Comparison of ENCODE assay signal across 8 mouse cellular contexts in the genomic region with DNA sequence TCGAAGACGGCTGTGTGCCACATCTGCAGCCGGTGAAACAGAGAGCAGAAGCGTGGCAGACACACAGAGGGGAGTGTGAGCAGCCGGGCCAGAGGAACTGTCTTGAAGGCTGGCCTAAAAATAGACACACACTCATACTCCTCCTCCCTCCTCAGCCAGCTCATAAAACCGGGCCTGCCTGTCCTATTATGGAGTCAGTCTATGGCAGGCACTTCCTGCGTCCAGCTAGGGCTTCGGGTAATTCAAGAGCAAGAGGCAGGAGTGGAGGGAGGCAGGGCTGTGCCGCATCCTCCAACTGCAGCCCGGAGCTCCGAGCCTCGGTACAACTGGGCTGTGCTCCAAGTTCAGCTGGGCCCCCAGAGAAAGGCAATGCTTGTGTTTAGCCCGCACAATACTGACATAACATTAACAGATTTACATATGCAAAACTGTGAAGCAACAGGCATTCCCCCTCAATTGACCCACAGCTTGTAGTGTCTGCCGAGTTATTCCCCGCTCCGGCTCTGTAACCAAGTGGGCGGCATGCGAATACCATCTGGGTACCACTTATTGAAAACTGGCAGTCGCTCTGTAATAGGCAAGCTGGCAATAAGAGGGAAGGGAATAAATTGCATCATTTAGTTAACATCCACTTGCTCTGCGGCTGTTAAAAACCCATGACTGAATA. TPM values are rescaled to one million over a fixed set of nuclear protein-coding genes. Genes with fewer than 3 reads are reported as not detected.
A peak's percentile ranks its signal among the peaks of the same experiment; 100 is the strongest.
DNase-seq lines count a peak whose midpoint lies in the region; ATAC-seq and TF ChIP-seq lines count a peak whose summit lies in the region.

No protein-coding gene starts in this region.

- peak overlapping the region; percentile 49 for H3K9ac ChIP-seq in forebrain, embryonic 14.5 days (ENCODE audit: low read length)
- H3K9ac ChIP-seq in liver, embryonic 13.5 days, result no peak overlapping the region; the same call in 1 of the 2 replicates

- no peaks in the 10 kb centered on the region for H3K79me3 ChIP-seq in C2C12 (ENCODE audit: low read depth)

- no peak overlapping the region for H3K4me3 ChIP-seq in C2C12 (ENCODE audit: insufficient read depth, poor library complexity, severe bottlenecking)
- H3K4me3 ChIP-seq in brown adipose tissue, adult 24 weeks (ENCODE audit: insufficient read depth, low read depth, low read length), result peak overlapping the region; percentile 36
- H3K4me3 ChIP-seq in forebrain, embryonic 14.5 days (ENCODE audit: low read depth, low read length), result peak overlapping the region; percentile 6; the same call in 1 of the 2 replicates
- no peak overlapping the region for H3K4me3 ChIP-seq in liver, embryonic 13.5 days (replicated peaks)

- peak; percentile 97 for DNase-seq in forebrain, embryonic 14.5 days (ENCODE audit: low spot score)
- peak; percentile 85 to 89 for DNase-seq in heart, postnatal 10 days
- DNase-seq in kidney, postnatal 36 days, result peak; percentile 57 to 73
- DNase-seq in liver, embryonic 13.5 days, result peak; percentile 4
- peak; percentile 37 to 44 for DNase-seq in natural killer cell, adult 2 months (ENCODE audit: low spot score in 2 of 2)
- peak; percentile 87 for DNase-seq in telencephalon, adult 2 months (ENCODE audit: low read depth, low spot score)

- H3K9me3 ChIP-seq in forebrain, embryonic 14.5 days (replicated peaks; ENCODE audit: control insufficient read depth, low read length), result no peaks in the 10 kb centered on the region; the same call in 1 of the 2 replicates
- no peaks in the 10 kb centered on the region for H3K9me3 ChIP-seq in liver, embryonic 13.5 days (replicated peaks)

- peaks cover 16% of the 10 kb centered on the region for H3K4me1 ChIP-seq in brown adipose tissue, adult 24 weeks (ENCODE audit: control insufficient read depth, insufficient read depth, insufficient read length, low read length)
- peaks cover 21% of the 10 kb centered on the region for H3K4me1 ChIP-seq in forebrain, embryonic 14.5 days (ENCODE audit: control insufficient read depth, insufficient read depth, low read length)
- peaks cover 34% of the 10 kb centered on the region for H3K4me1 ChIP-seq in liver, embryonic 13.5 days (replicated peaks)

- H3K36me3 ChIP-seq in C2C12 (ENCODE audit: control insufficient read depth, insufficient read depth), result no peaks in the 10 kb centered on the region
- H3K36me3 ChIP-seq in forebrain, embryonic 14.5 days (ENCODE audit: control insufficient read depth, insufficient read depth, low read length), result no peaks in the 10 kb centered on the region
- no peaks in the 10 kb centered on the region for H3K36me3 ChIP-seq in liver, embryonic 13.5 days

- peak overlapping the region; percentile 43 for H3K27ac ChIP-seq in brown adipose tissue, adult 24 weeks (replicated peaks; ENCODE audit: low read depth, low read length)
- peak overlapping the region; percentile 87 for H3K27ac ChIP-seq in forebrain, embryonic 14.5 days (ENCODE audit: low read depth, low read length)
- peak overlapping the region; percentile 58 for H3K27ac ChIP-seq in liver, embryonic 13.5 days

- no peaks in the 10 kb centered on the region for H3K79me2 ChIP-seq in C2C12 (ENCODE audit: control insufficient read depth, insufficient read depth)

- no peak for TF ChIP-seq CTCF in C2C12 (IDR thresholded peaks at IDR 0.05; ENCODE audit: control insufficient read depth, insufficient read depth, insufficient read length)

- intact Hi-C loops in heart, postnatal 10 days (cut with DNase I), result loop anchor here (2.0 kb wide), 1 partner anchor 35 kb away; no protein-coding TSS in a partner anchor

- WGBS in forebrain, embryonic 14.5 days, result 3% methylated on average over 20 of the region's 20 CpGs
- 35% methylated on average over 20 of the region's 20 CpGs for WGBS in liver, embryonic 13.5 days (ENCODE audit: insufficient replicate concordance)

- peak; percentile 94 for ATAC-seq in forebrain, embryonic 14.5 days
- peak; percentile 65 for ATAC-seq in liver, embryonic 13.5 days (ENCODE audit: low read depth)

- H3K4me2 ChIP-seq in forebrain, embryonic 14.5 days (ENCODE audit: low read length), result peak overlapping the region; percentile 48
- peak overlapping the region; percentile 23; the same call in 1 of the 2 replicates for H3K4me2 ChIP-seq in liver, embryonic 13.5 days

- no peaks in the 10 kb centered on the region for H3K27me3 ChIP-seq in C2C12 (ENCODE audit: control insufficient read depth, insufficient read depth, insufficient read length)
- no peaks in the 10 kb centered on the region for H3K27me3 ChIP-seq in forebrain, embryonic 14.5 days (replicated peaks; ENCODE audit: control insufficient read depth, insufficient read depth, low read length)
- H3K27me3 ChIP-seq in liver, embryonic 13.5 days, result no peaks in the 10 kb centered on the region

- H3ac ChIP-seq in C2C12 (ENCODE audit: control insufficient read depth, insufficient read length, low read depth), result peak overlapping the region; percentile 25

TF ChIP-seq in C2C12, 6 proteins besides CTCF, POLR2A, EP300 and RAD21:
- TF ChIP-seq MAX (IDR thresholded peaks at IDR 0.05) (peak; percentile 55), MYOG (IDR thresholded peaks at IDR 0.05; ENCODE audit: control insufficient read depth, extremely low read depth, insufficient read length) (no peak)

RNA-seq across cellular contexts. Expression of a gene that starts 37.2 kb away (rescaled TPM):
- 25.9 TPM for polyA plus RNA-seq in C2C12 (2012; fragmentation: generic; extraction: Trizol)
- polyA plus RNA-seq in brown adipose tissue, adult 24 weeks (2012; ENCODE audit: insufficient read depth, insufficient read length, missing spikeins), result 8.8 and 10.1 TPM in 2 replicates
- polyA plus RNA-seq in forebrain, embryonic 14.5 days (2014; fragmentation: Nextera tagmentation; extraction: Ambion mirVana), result 63.3 and 89.2 TPM in 2 replicates
- 10 to 100 TPM; 52.4 to 60.6 TPM for total RNA-seq in heart, postnatal 10 days (2021)
- polyA plus RNA-seq in liver, embryonic 13.5 days (2015; fragmentation: Nextera tagmentation; extraction: Ambion mirVana), result 14.2 and 16.7 TPM in 2 replicates

Comparison
In these comparisons a context has a peak if more than half of its experiments do, and no peak if none do; other contexts are left out.
1. H3K4me3 ChIP-seq: peak in brown adipose tissue, adult 24 weeks (single experiment) and forebrain, embryonic 14.5 days (single experiment); none in C2C12 (single experiment) and liver, embryonic 13.5 days (single experiment).
2. DNase-seq: peak in every context shown above with its lines; median percentile 97 in forebrain, embryonic 14.5 days; 87 in heart, postnatal 10 days; 87 in telencephalon, adult 2 months; 65 in kidney, postnatal 36 days; 40 in natural killer cell, adult 2 months; 4 in liver, embryonic 13.5 days.
3. Peak in every context shown above with its lines, with median percentiles within 50 percentile points of each other: H3K27ac ChIP-seq.